Mouse (Mus musculus): ENCODE measurements around the gene Calm2. TPM values are rescaled to one million over a fixed set of nuclear protein-coding genes. Genes with fewer than 3 reads are reported as not detected.

Gene Calm2
- 5.9 and 11.7 TPM in 2 replicates for polyA plus RNA-seq (2012; ENCODE audit: low replicate concordance)

DNA sequence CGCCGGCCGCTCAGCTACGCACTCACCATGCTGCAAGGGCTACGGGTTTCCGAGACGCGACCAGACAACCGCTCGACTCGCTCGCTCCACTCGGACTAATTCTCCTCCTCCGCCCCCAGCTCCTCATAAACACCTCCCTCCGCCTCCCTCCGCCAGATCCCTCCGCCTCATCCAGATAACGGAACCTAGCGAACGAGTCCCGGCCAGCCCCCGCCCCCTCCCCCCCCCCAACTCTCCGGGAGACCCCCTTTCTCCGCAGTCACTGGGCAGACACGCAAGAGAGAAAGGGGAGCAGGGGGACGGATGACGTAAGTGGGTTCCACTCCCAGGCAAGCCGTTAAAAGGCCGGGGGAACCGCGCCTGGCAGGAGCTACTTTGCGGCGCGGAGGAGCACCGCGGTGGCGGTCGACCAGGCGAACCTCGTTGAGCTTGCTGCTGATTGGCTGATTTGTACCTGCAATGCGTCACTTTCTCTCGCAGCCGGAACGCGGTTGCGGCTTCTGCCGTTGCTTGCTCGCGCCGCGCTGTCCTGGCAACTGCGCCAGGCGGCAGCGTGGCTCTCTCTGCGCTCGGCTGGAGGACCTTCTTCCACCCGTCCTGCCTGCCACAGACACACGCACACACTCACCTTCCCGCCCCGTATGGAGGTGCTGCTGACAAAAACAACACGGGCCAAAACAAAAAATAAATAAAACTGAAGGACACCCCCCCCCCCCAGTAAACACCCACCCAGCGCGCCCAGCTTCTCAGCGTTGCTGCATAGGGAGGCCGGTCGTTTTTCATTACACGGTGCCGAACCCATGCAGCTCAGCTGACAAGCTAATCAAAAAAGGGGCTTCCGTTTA, at the start of gene Calm2:
Gene Calm2 (minus strand): TSS at position 169 of the 845 bp plus-strand sequence.

DNA sequence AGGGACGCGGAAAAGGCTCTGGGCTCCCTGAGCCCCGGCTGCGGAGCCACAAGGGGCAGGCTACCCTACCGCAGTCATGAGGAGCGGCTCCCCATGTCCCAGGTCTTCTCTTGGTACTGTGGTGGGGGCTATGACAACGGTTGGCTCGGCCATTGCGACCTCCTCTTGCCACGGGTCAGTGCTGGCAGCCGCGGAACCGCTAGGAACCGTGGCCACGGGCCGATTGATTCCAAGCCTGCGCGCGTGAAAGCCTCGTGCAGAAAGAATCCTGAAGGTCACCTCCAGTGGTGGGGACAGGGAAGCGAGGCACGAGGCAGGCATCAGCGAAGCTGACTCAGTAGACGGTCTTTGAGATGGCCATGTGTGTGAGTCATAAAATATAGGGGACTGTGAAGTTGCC, 19.2 kb downstream of the Calm2 start, which contains the start of gene Stpg4:
Gene Stpg4 (minus strand): TSS at position 231 of the 400 bp plus-strand sequence.

Other genes with a start within 250 kb of the Calm2 start
- gene Mcfd2, start 181.0 kb downstream of the Calm2 start, polyA plus RNA-seq (2012; ENCODE audit: low replicate concordance) = 2.6 and 11.3 TPM in 2 replicates
- gene Ttc7, start 164.0 kb downstream of the Calm2 start, polyA plus RNA-seq (2012; ENCODE audit: low replicate concordance) = 59.5 and 104 TPM in 2 replicates
- not detected in 2 replicates for gene Stpg4, start 19.2 kb downstream of the Calm2 start, polyA plus RNA-seq (2012; ENCODE audit: low replicate concordance)
- 1.5 and 2.2 TPM in 2 replicates for gene Epcam, start 189.0 kb upstream of the Calm2 start, polyA plus RNA-seq (2012; ENCODE audit: low replicate concordance)
- gene Msh2, start 225.4 kb upstream of the Calm2 start, polyA plus RNA-seq (2012; ENCODE audit: low replicate concordance) = 29.0 and 38.2 TPM in 2 replicates

Measured in leukemia stem cell, adult 10-12 weeks (primary cell).